Mouse (Mus musculus) E14TG2a.4 (cell line): ENCODE measurements around the gene Krt16.

Experiments used
- CTCF ChIP-seq: conservative IDR thresholded peaks from 2 replicates; pipeline ENCODE4 v1.5.1; 2014; ENCODE audit warnings: low read length
- NANOG ChIP-seq: IDR thresholded peaks from 2 replicates; pipeline ENCODE4 v1.6.1; 2014; ENCODE audit warnings: borderline replicate concordance, low read length, mixed read lengths

- TF ChIP-seq CTCF (no peak), NANOG (no peak)
These were observed 26.0 kb upstream of the Krt16 start for GRCm38 (mm10) chr11:100274719-100275118.
